Mouse (Mus musculus) ES-E14 (cell line): ENCODE data around the gene Cpsf6.

ENCODE experiments used
- CHD2 ChIP-seq: IDR thresholded peaks from 2 replicates; pipeline ENCODE4 v1.6.1; 2014; ENCODE audit warnings: mild to moderate bottlenecking, low read depth, low read length, inconsistent platforms
- ZC3H11A ChIP-seq: IDR thresholded peaks from 2 replicates; pipeline ENCODE4 v1.6.1; 2012; ENCODE audit warnings: low read depth, mild to moderate bottlenecking, inconsistent platforms, low read length, borderline replicate concordance

GRCm38 (mm10) chr10:117380721-117381570 is 1.1 kb upstream of the Cpsf6 start:
- TF ChIP-seq CHD2: no peak
- TF ChIP-seq ZC3H11A: no peak
